Mouse (Mus musculus) yolk sac, embryonic 10.5 days (tissue): ENCODE measurements at regions not wholly inside any gene's neighbourhood (a gene's known extent, or its start where the extent isn't known, plus 50 kb on each side); places are given as distances from the start of the nearest gene placed in this dataset.

Experiments used
- DNase-seq: peaks from one replicate; pipeline ENCODE4 v3.0.0-alpha.2; 2017; ENCODE audit warnings: low spot score

GRCm38 (mm10) chr7:73637101-73637809 is 95.6 kb upstream of the Chd2 start:
- no peak for DNase-seq

- no peak for DNase-seq
Measured at GRCm38 (mm10) chr7:73635422-73635821, 93.8 kb upstream of the Chd2 start.

- no peak for DNase-seq
Measured at GRCm38 (mm10) chr7:73630790-73631189, 89.2 kb upstream of the Chd2 start.

GRCm38 (mm10) chr7:73629182-73629581 is 87.6 kb upstream of the Chd2 start:
- DNase-seq: no peak

GRCm38 (mm10) chr7:73628071-73628470 is 86.4 kb upstream of the Chd2 start:
- peak; percentile 72 for DNase-seq

- DNase-seq: peak; percentile 62
Measured at GRCm38 (mm10) chr7:73626291-73626690, 84.7 kb upstream of the Chd2 start.

GRCm38 (mm10) chr7:73625651-73626050 is 84.0 kb upstream of the Chd2 start:
- DNase-seq: no peak

GRCm38 (mm10) chr7:73624992-73625391 is 83.4 kb upstream of the Chd2 start:
- no peak for DNase-seq

GRCm38 (mm10) chr7:73624093-73624600 is 82.5 kb upstream of the Chd2 start:
- DNase-seq: no peak

GRCm38 (mm10) chr7:73622468-73622867 is 80.8 kb upstream of the Chd2 start:
- DNase-seq: peak; percentile 74

- no peak for DNase-seq
Measured at GRCm38 (mm10) chr7:73620341-73620740, 78.7 kb upstream of the Chd2 start.

- no peak for DNase-seq
Measured at GRCm38 (mm10) chr7:73618758-73619416, 77.3 kb upstream of the Chd2 start.

- peak; percentile 98 for DNase-seq
Measured at GRCm38 (mm10) chr7:73617910-73618757, 76.5 kb upstream of the Chd2 start.

GRCm38 (mm10) chr7:73616971-73617906 is 75.6 kb upstream of the Chd2 start:
- DNase-seq: no peak

GRCm38 (mm10) chr7:73616015-73616414 is 74.4 kb upstream of the Chd2 start:
- DNase-seq: no peak

GRCm38 (mm10) chr7:73614840-73615555 is 73.4 kb upstream of the Chd2 start:
- no peak for DNase-seq

- DNase-seq: no peak
Measured at GRCm38 (mm10) chr7:73614341-73614740, 72.7 kb upstream of the Chd2 start.

- no peak for DNase-seq
Measured at GRCm38 (mm10) chr7:73612752-73613092, 71.1 kb upstream of the Chd2 start.

GRCm38 (mm10) chr7:73611866-73612751 is 70.5 kb upstream of the Chd2 start:
- DNase-seq: no peak

GRCm38 (mm10) chr7:73608804-73609275 is 67.2 kb upstream of the Chd2 start:
- no peak for DNase-seq
